Comparison of ENCODE assay signal across 8 mouse cellular contexts in the genomic region with DNA sequence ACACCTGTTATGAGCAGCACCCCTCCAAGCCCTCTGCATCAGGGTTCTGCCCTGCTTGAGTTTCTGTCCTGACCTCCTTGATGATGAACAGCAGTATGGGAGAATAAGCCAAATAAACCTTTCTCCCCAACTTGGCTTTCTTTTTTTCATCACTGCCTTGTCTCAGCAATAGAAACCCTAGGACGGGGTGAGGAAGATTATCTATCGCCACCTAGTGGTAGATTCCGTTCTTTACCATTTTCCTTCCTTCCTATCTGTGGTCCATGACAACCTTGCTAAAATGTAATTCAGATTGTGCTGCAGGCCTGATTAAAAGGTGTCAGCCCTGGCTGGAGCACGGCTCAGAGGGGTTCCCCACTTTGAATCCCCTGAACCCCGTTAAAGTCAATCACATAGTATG. TPM values are rescaled to one million over a fixed set of nuclear protein-coding genes. Genes with fewer than 3 reads are reported as not detected.
A peak's percentile ranks its signal among the peaks of the same experiment; 100 is the strongest.
DNase-seq lines count a peak whose midpoint lies in the region; ATAC-seq and TF ChIP-seq lines count a peak whose summit lies in the region.

No protein-coding gene starts in this region.

- H3K4me1 ChIP-seq in kidney, adult 2 months (ENCODE audit: control insufficient read depth, insufficient read depth, low read length): 0 out of 2 replicates have a peak, but pooled peaks cover 2% of the 10 kb centered on the region
- H3K4me1 ChIP-seq in forebrain, embryonic 12.5 days: peaks cover 9% of the 10 kb centered on the region; the same call in 1 of the 2 replicates
- H3K4me1 ChIP-seq in liver, embryonic 14.5 days (replicated peaks; ENCODE audit: control insufficient read depth in 2 of 2, insufficient read depth in 2 of 2, low read length in 1 of 2): peaks cover 23 to 38% of the 10 kb centered on the region in 2 experiments

- no peaks in the 10 kb centered on the region for H3K27me3 ChIP-seq in kidney, adult 2 months (replicated peaks; ENCODE audit: control insufficient read depth, insufficient read depth, low read length)
- no peaks in the 10 kb centered on the region for H3K27me3 ChIP-seq in forebrain, embryonic 12.5 days
- H3K27me3 ChIP-seq in liver, embryonic 14.5 days (ENCODE audit: control insufficient read depth, insufficient read depth, low read length): no peaks in the 10 kb centered on the region

- H3K9ac ChIP-seq in forebrain, embryonic 12.5 days: no peak overlapping the region
- H3K9ac ChIP-seq in liver, embryonic 14.5 days (replicated peaks): no peak overlapping the region

- no peak for TF ChIP-seq EP300 in liver, embryonic 14.5 days (IDR thresholded peaks at IDR 0.05; ENCODE audit: low read depth)

- peak; percentile 54 for DNase-seq in kidney, adult 2 months
- DNase-seq in kidney, postnatal 25 days: no peak
- peak; percentile 74 for DNase-seq in CD4-positive, CD25-positive, alpha-beta regulatory T cell, adult 2 months (ENCODE audit: low read depth, low spot score)
- DNase-seq in liver, embryonic 14.5 days (ENCODE audit: low read depth in 3 of 3, low spot score in 3 of 3): peak; percentile 38 to 42 (median 39)
- DNase-seq in retina, adult 2 months (ENCODE audit: low read depth, low spot score): peak; percentile 32
- DNase-seq in adrenal gland, adult 2 months: no peak

- H3K4me3 ChIP-seq in kidney, adult 2 months (ENCODE audit: insufficient read depth, low read depth, low read length): no peak overlapping the region
- no peak overlapping the region for H3K4me3 ChIP-seq in forebrain, embryonic 12.5 days (replicated peaks)
- no peak overlapping the region for H3K4me3 ChIP-seq in liver, embryonic 14.5 days (ENCODE audit: insufficient read depth in 1 of 2, low read depth in 2 of 2, low read length in 2 of 2)

- ATAC-seq in activated CD4-positive, CD25-positive, alpha-beta regulatory T cell, adult 4 months: peak; percentile 46
- peak; percentile 36; the same call in 1 of the 2 replicates for ATAC-seq in forebrain, embryonic 12.5 days (ENCODE audit: low FRiP score)
- no peak for ATAC-seq in liver, embryonic 14.5 days (ENCODE audit: insufficient read depth)

- 1% methylated on average over 5 of the region's 5 CpGs for WGBS in kidney, adult 2 months
- 6% methylated on average over 5 of the region's 5 CpGs for WGBS in forebrain, embryonic 12.5 days
- 1% methylated on average over 5 of the region's 5 CpGs for whole genome bisulfite sequencing in liver, embryonic 14.5 days (ENCODE audit: insufficient replicate concordance)

- H3K9me3 ChIP-seq in forebrain, embryonic 12.5 days: no peaks in the 10 kb centered on the region
- no peaks in the 10 kb centered on the region for H3K9me3 ChIP-seq in liver, embryonic 14.5 days (ENCODE audit: control insufficient read depth, low read length)

- peak; percentile 38 for TF ChIP-seq CTCF in kidney, adult 2 months (conservative IDR thresholded peaks at IDR 0.05; ENCODE audit: insufficient read depth, insufficient read length, low read depth, low read length)
- peak; percentile 80 for TF ChIP-seq CTCF in liver, embryonic 14.5 days (IDR thresholded peaks at IDR 0.05; ENCODE audit: low read depth)

- H3K27ac ChIP-seq in kidney, adult 2 months (ENCODE audit: insufficient read depth, low read depth, low read length): no peak overlapping the region
- H3K27ac ChIP-seq in forebrain, embryonic 12.5 days: no peak overlapping the region
- H3K27ac ChIP-seq in liver, embryonic 14.5 days: no peak overlapping the region

- H3K4me2 ChIP-seq in forebrain, embryonic 12.5 days: no peak overlapping the region
- H3K4me2 ChIP-seq in liver, embryonic 14.5 days (ENCODE audit: low read depth): no peak overlapping the region

- TF ChIP-seq POLR2A in kidney, adult 2 months (IDR thresholded peaks at IDR 0.05; ENCODE audit: low read depth, low read length): no peak

- H3K36me3 ChIP-seq in kidney, adult 2 months (ENCODE audit: control insufficient read depth, insufficient read depth, low read length): no peaks in the 10 kb centered on the region
- no peaks in the 10 kb centered on the region for H3K36me3 ChIP-seq in forebrain, embryonic 12.5 days (replicated peaks)
- no peaks in the 10 kb centered on the region for H3K36me3 ChIP-seq in liver, embryonic 14.5 days (replicated peaks; ENCODE audit: control insufficient read depth, insufficient read depth, low read depth)

RNA-seq across cellular contexts. Expression of gene Ak7, which starts 16.9 kb away (rescaled TPM):
- polyA plus RNA-seq in kidney, adult 2 months (2012; rRNA removed): 0.86 and 0.94 TPM in 2 replicates
- under 1 TPM; 0.62 to 0.98 TPM for polyA plus RNA-seq in activated CD4-positive, CD25-positive, alpha-beta regulatory T cell, adult 4 months (2017; shearing (Covaris generic))
- polyA plus RNA-seq in forebrain, embryonic 12.5 days (2016; fragmentation: Nextera tagmentation; extraction: Ambion mirVana): 0.45 and 0.78 TPM in 2 replicates
- 0.04 and 0.05 TPM in 2 replicates for polyA plus RNA-seq in liver, embryonic 14.5 days (2012; rRNA removed)
- not detected in 2 replicates for polyA plus RNA-seq in liver, embryonic 14.5 days (2014; fragmentation: Nextera tagmentation; extraction: Ambion mirVana)
- under 1 TPM; 0.12 to 0.48 TPM for total RNA-seq in adrenal gland, adult 2 months (2021)
- polyA plus RNA-seq in adrenal gland, adult 2 months (2012; rRNA removed): 0.02 TPM in 1 of 2 replicates, not detected in the other

RNA-seq across cellular contexts. Expression of gene Atg2b, which starts 37.6 kb away (rescaled TPM):
- 16.5 and 16.6 TPM in 2 replicates for polyA plus RNA-seq in kidney, adult 2 months (2012; rRNA removed)
- polyA plus RNA-seq in activated CD4-positive, CD25-positive, alpha-beta regulatory T cell, adult 4 months (2017; shearing (Covaris generic)): 10 to 100 TPM in 1 of 2 experiments, 1 to 10 TPM in 1; 8.9 to 12.8 TPM
- 17.7 and 18.3 TPM in 2 replicates for polyA plus RNA-seq in forebrain, embryonic 12.5 days (2016; fragmentation: Nextera tagmentation; extraction: Ambion mirVana)
- polyA plus RNA-seq in liver, embryonic 14.5 days (2012; rRNA removed): 9.6 and 13.3 TPM in 2 replicates
- 6.6 and 7.1 TPM in 2 replicates for polyA plus RNA-seq in liver, embryonic 14.5 days (2014; fragmentation: Nextera tagmentation; extraction: Ambion mirVana)
- total RNA-seq in adrenal gland, adult 2 months (2021): 10 to 100 TPM; 22.7 to 28.9 TPM
- polyA plus RNA-seq in adrenal gland, adult 2 months (2012; rRNA removed): 12.7 and 14.4 TPM in 2 replicates

RNA-seq across cellular contexts. Expression of gene Gskip, which starts 38.0 kb away (rescaled TPM):
- polyA plus RNA-seq in kidney, adult 2 months (2012; rRNA removed): 6.6 and 9.0 TPM in 2 replicates
- polyA plus RNA-seq in activated CD4-positive, CD25-positive, alpha-beta regulatory T cell, adult 4 months (2017; shearing (Covaris generic)): 10 to 100 TPM; 51.6 to 52.4 TPM
- polyA plus RNA-seq in forebrain, embryonic 12.5 days (2016; fragmentation: Nextera tagmentation; extraction: Ambion mirVana): 27.8 and 28.5 TPM in 2 replicates
- 4.2 and 5.1 TPM in 2 replicates for polyA plus RNA-seq in liver, embryonic 14.5 days (2012; rRNA removed)
- 12.0 and 13.7 TPM in 2 replicates for polyA plus RNA-seq in liver, embryonic 14.5 days (2014; fragmentation: Nextera tagmentation; extraction: Ambion mirVana)
- 10 to 100 TPM; 16.5 to 21.5 TPM for total RNA-seq in adrenal gland, adult 2 months (2021)
- polyA plus RNA-seq in adrenal gland, adult 2 months (2012; rRNA removed): 4.3 and 4.4 TPM in 2 replicates

Comparison
In these comparisons a context has a peak if more than half of its experiments do, and no peak if none do; other contexts are left out.
1. DNase-seq: peak in kidney, adult 2 months (single experiment), CD4-positive, CD25-positive, alpha-beta regulatory T cell, adult 2 months (single experiment), liver, embryonic 14.5 days (3 of 3) and retina, adult 2 months (single experiment); none in kidney, postnatal 25 days (0 of 2) and adrenal gland, adult 2 months (single experiment).